Mouse (Mus musculus): ENCODE measurements around the gene Hspa1a.

- no peak for TF ChIP-seq POLR2A (IDR thresholded peaks at IDR 0.05; ENCODE audit: insufficient read length, low read depth)
- TF ChIP-seq CEBPB (IDR thresholded peaks at IDR 0.05; ENCODE audit: insufficient read depth, poor library complexity, severe bottlenecking) = no peak
- no peak for TF ChIP-seq TCF12 (IDR thresholded peaks at IDR 0.05; ENCODE audit: insufficient read depth, poor library complexity, severe bottlenecking)
- no peak for TF ChIP-seq USF1 (IDR thresholded peaks at IDR 0.05; ENCODE audit: low read depth)
- TF ChIP-seq MYOD1 (IDR thresholded peaks at IDR 0.05; ENCODE audit: control insufficient read depth in 1 of 3, insufficient read length in 2 of 3, low read depth in 2 of 3) = no peak
- no peak for TF ChIP-seq MAX (IDR thresholded peaks at IDR 0.05; ENCODE audit: low read depth)
- TF ChIP-seq E2F4 (IDR thresholded peaks at IDR 0.05; ENCODE audit: insufficient read depth) = no peak
- TF ChIP-seq POLR2AphosphoS2 (IDR thresholded peaks at IDR 0.05; ENCODE audit: insufficient read length, low read depth) = no peak
- TF ChIP-seq REST (IDR thresholded peaks at IDR 0.05; ENCODE audit: insufficient read depth, insufficient read length) = no peak
- TF ChIP-seq SRF (IDR thresholded peaks at IDR 0.05; ENCODE audit: control insufficient read depth, insufficient read length, low read depth) = no peak
Observed at GRCm38 (mm10) chr17:35015296-35015695, 43.3 kb upstream of the Hspa1a start.
